In genomic region chr14:33821436-33821835, GRCm38 (mm10) we compare ENCODE assay signal across 26 mouse cellular contexts.
DNase-seq lines count a peak whose midpoint lies in the region; ATAC-seq and TF ChIP-seq lines count a peak whose summit lies in the region.
"Had no signal": no experiment of that assay in that cellular context is flagged by ENCODE, and none has a peak within 500 bp of the region (broad histone marks: within the 10 kb centered on the region; RNA-seq: fewer than 3 reads in every experiment).

No protein-coding gene starts in this region.

- TF ChIP-seq EP300 in lung, postnatal 0 days (IDR thresholded peaks at IDR 0.05): no peak

- H3K36me3 ChIP-seq in lung, postnatal 0 days (ENCODE audit: insufficient read depth, low read length): no peaks in the 10 kb centered on the region
- no peaks in the 10 kb centered on the region for H3K36me3 ChIP-seq in embryonic facial prominence, embryonic 13.5 days
- no peaks in the 10 kb centered on the region for H3K36me3 ChIP-seq in forebrain, embryonic 15.5 days
- H3K36me3 ChIP-seq: forebrain, embryonic 10.5 days; heart, embryonic 12.5 days; limb, embryonic 12.5 days; liver, embryonic 13.5 days; midbrain, embryonic 13.5 days had no signal

- peak; percentile 36 to 60 for DNase-seq in layer of hippocampus, adult 18-20 months (ENCODE audit: low spot score in 2 of 2)
- no peak for DNase-seq in layer of hippocampus, adult 11-12 months (ENCODE audit: low spot score)
- peak; percentile 38 for DNase-seq in lung, postnatal 0 days (ENCODE audit: low spot score)
- DNase-seq in lung, postnatal 14 days: no peak
- DNase-seq in layer of hippocampus, adult 9-11 months: peak; percentile 34
- DNase-seq: adrenal gland, postnatal 14 days; cerebellum, adult 11-12 months; cerebellum, adult 9-11 months; embryo, embryonic 11 days; gastrocnemius, postnatal 25 days; heart, adult 2 months; kidney, adult 9 months; kidney, postnatal 10 days; liver, embryonic 13.5 days; lung, adult 18-20 months had no signal

- TF ChIP-seq CTCF in lung, postnatal 0 days (IDR thresholded peaks at IDR 0.05): no peak

- 64% methylated on average over 7 of the region's 7 CpGs for WGBS in lung, postnatal 0 days
- WGBS in embryonic facial prominence, embryonic 13.5 days: 50% methylated on average over 7 of the region's 7 CpGs
- 86% methylated on average over 7 of the region's 7 CpGs for WGBS in forebrain, embryonic 15.5 days

- H3K4me2 ChIP-seq in lung, postnatal 0 days (replicated peaks; ENCODE audit: low read depth, low read length): no peak overlapping the region
- no peak overlapping the region for H3K4me2 ChIP-seq in embryonic facial prominence, embryonic 13.5 days
- H3K4me2 ChIP-seq in forebrain, embryonic 15.5 days (replicated peaks): no peak overlapping the region
- H3K4me2 ChIP-seq: heart, embryonic 12.5 days; hindbrain, embryonic 14.5 days; limb, embryonic 12.5 days; liver, embryonic 13.5 days; midbrain, embryonic 13.5 days had no signal

- H3K4me1 ChIP-seq in lung, postnatal 0 days (ENCODE audit: insufficient read depth, low read depth, low read length): peaks cover 9% of the 10 kb centered on the region; the same call in 1 of the 2 replicates
- H3K4me1 ChIP-seq in embryonic facial prominence, embryonic 13.5 days: peaks cover 20% of the 10 kb centered on the region; the same call in 1 of the 2 replicates
- H3K4me1 ChIP-seq in forebrain, embryonic 15.5 days: peaks cover 7% of the 10 kb centered on the region; the same call in 1 of the 2 replicates
- H3K4me1 ChIP-seq: liver, embryonic 13.5 days had no signal

- no peaks in the 10 kb centered on the region for H3K9me3 ChIP-seq in lung, postnatal 0 days (ENCODE audit: low read length)
- H3K9me3 ChIP-seq in embryonic facial prominence, embryonic 13.5 days: no peaks in the 10 kb centered on the region
- H3K9me3 ChIP-seq in forebrain, embryonic 15.5 days: no peaks in the 10 kb centered on the region
- H3K9me3 ChIP-seq: forebrain, embryonic 10.5 days; limb, embryonic 12.5 days; liver, embryonic 13.5 days; midbrain, embryonic 13.5 days had no signal

- H3K27me3 ChIP-seq in lung, postnatal 0 days (replicated peaks; ENCODE audit: insufficient read depth, low read length): no peaks in the 10 kb centered on the region
- H3K27me3 ChIP-seq in embryonic facial prominence, embryonic 13.5 days: no peaks in the 10 kb centered on the region
- no peaks in the 10 kb centered on the region for H3K27me3 ChIP-seq in forebrain, embryonic 15.5 days
- H3K27me3 ChIP-seq: liver, embryonic 13.5 days; midbrain, embryonic 13.5 days had no signal

- no peak overlapping the region for H3K9ac ChIP-seq in lung, postnatal 0 days (replicated peaks; ENCODE audit: low read depth)
- no peak overlapping the region for H3K9ac ChIP-seq in embryonic facial prominence, embryonic 13.5 days
- H3K9ac ChIP-seq in forebrain, embryonic 15.5 days (replicated peaks): no peak overlapping the region
- H3K9ac ChIP-seq: heart, embryonic 12.5 days; hindbrain, embryonic 14.5 days; limb, embryonic 12.5 days; liver, embryonic 13.5 days; midbrain, embryonic 13.5 days had no signal

- peak; percentile 9; the same call in 1 of the 2 replicates for ATAC-seq in lung, postnatal 0 days
- ATAC-seq in embryonic facial prominence, embryonic 13.5 days (ENCODE audit: insufficient number of reproducible peaks, insufficient read depth, low FRiP score, low TSS enrichment, low read depth): no peak
- no peak for ATAC-seq in forebrain, embryonic 15.5 days (replicated peaks)
- ATAC-seq: CD4-positive, CD25-positive, alpha-beta regulatory T cell, adult 4 months; forebrain, embryonic 16.5 days; intestine, postnatal 0 days; midbrain, embryonic 13.5 days had no signal

- no peak overlapping the region for H3K4me3 ChIP-seq in lung, postnatal 0 days (ENCODE audit: low read depth, low read length)
- no peak overlapping the region for H3K4me3 ChIP-seq in embryonic facial prominence, embryonic 13.5 days
- no peak overlapping the region for H3K4me3 ChIP-seq in forebrain, embryonic 15.5 days
- H3K4me3 ChIP-seq: forebrain, embryonic 10.5 days; heart, adult 2 months; heart, embryonic 12.5 days; limb, embryonic 12.5 days; liver, embryonic 13.5 days; midbrain, embryonic 13.5 days had no signal

- no peak overlapping the region for H3K27ac ChIP-seq in lung, postnatal 0 days (ENCODE audit: low read length)
- peak overlapping the region; percentile 29; the same call in 1 of the 2 replicates for H3K27ac ChIP-seq in embryonic facial prominence, embryonic 13.5 days
- no peak overlapping the region for H3K27ac ChIP-seq in forebrain, embryonic 15.5 days (replicated peaks)
- H3K27ac ChIP-seq: forebrain, embryonic 10.5 days; heart, adult 2 months; hindbrain, embryonic 14.5 days; limb, embryonic 12.5 days; liver, embryonic 13.5 days; macrophage; midbrain, embryonic 13.5 days had no signal

Comparison
In these comparisons a context has a peak if more than half of its experiments do, and no peak if none do; other contexts are left out.
1. DNase-seq: peak in layer of hippocampus, adult 18-20 months (2 of 2), lung, postnatal 0 days (single experiment) and layer of hippocampus, adult 9-11 months (single experiment); none in layer of hippocampus, adult 11-12 months (single experiment) and lung, postnatal 14 days (single experiment).